Mouse (Mus musculus) cerebellum, adult 2 months (tissue): ENCODE results near the gene Gnat2. TPM values are rescaled to one million over a fixed set of nuclear protein-coding genes. Genes with fewer than 3 reads are reported as not detected.

ENCODE experiments used
- DNase-seq, 2 experiments: peaks; one replicate each; pipeline ENCODE4 v3.0.0; 2021
- H3K27ac ChIP-seq: fragments of 200-500 bp; 2 replicates; pipeline ENCODE4 v1.5.1; 2012; ENCODE audit warnings: low read length, control low read depth, inconsistent platforms; ENCODE audit not compliant: insufficient read depth
- H3K27me3 ChIP-seq: fragments of 200-500 bp; 2 replicates; pipeline ENCODE4 v1.6.1; 2012; ENCODE audit warnings: inconsistent platforms, mild to moderate bottlenecking, low read length, moderate library complexity; ENCODE audit not compliant: control insufficient read depth, insufficient read depth
- H3K4me1 ChIP-seq: fragments of 200-500 bp; 2 replicates; pipeline ENCODE4 v1.6.1; 2011; ENCODE audit warnings: low read length; ENCODE audit not compliant: control insufficient read depth, insufficient read depth
- H3K4me3 ChIP-seq: fragments of 200-500 bp; replicated peaks from 2 replicates; pipeline ENCODE3; 2011; ENCODE audit warnings: mild to moderate bottlenecking, low read depth, low read length, control low read depth; ENCODE audit not compliant: insufficient read depth
- CTCF ChIP-seq: fragments of 200-500 bp; IDR thresholded peaks from 2 replicates; pipeline ENCODE4 v1.5.1; 2011; ENCODE audit warnings: low read depth, mild to moderate bottlenecking, control low read depth, low read length, moderate library complexity, borderline replicate concordance; ENCODE audit not compliant: insufficient read depth
- POLR2A ChIP-seq: fragments of 200-500 bp; IDR thresholded peaks from 2 replicates; pipeline ENCODE4 v1.6.1; 2011; ENCODE audit warnings: low read length, control low read depth, borderline replicate concordance; ENCODE audit not compliant: insufficient read depth
- WGBS: fragments of 180-500 bp; shearing (Covaris S2); methylation state at CpG from one replicate; pipeline ENCODE4 v1.1.7; 2018; 5-methylcytosine and 5-hydroxymethylcytosine counted together
- polyA plus RNA-seq: library from polyadenylated mRNA; depleted of rRNA; stranded (reverse); fragments of >200 nt; gene quantifications from 2 replicates; pipeline ENCODE4 v1.2.3, GENCODE M21; 2012

Gene Gnat2
- polyA plus RNA-seq, 1 experiment: 0.47 TPM

DNA sequence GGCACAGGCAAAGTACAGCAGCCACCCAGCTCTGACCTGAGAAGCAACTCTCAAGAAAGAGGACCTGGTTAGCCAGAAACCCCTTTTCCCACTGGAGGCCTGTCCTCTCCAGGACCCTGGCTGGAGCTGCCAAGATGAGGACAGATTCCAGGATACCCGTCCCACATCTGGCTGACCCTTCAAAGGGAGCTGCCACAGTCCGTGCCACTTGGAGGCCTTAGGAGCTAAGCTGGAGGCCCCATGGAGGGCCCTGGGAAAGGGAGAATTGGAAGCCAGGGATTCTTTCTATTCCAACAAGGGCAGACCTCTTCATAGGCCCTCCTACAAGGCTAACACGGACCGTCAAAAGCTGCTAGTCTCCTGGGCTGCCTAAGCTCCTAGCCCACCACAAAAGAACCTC, 10.9 kb upstream of the Gnat2 start:
- H3K27me3 ChIP-seq: no peaks in the 10 kb centered on the region
- H3K27ac ChIP-seq: no peak overlapping the region
- 32% methylated on average over 4 of the region's 4 CpGs for WGBS
- no peak for TF ChIP-seq CTCF
- no peak for TF ChIP-seq POLR2A
- peaks cover 27% of the 10 kb centered on the region for H3K4me1 ChIP-seq
- no peak for DNase-seq
- no peak overlapping the region for H3K4me3 ChIP-seq

- TF ChIP-seq POLR2A (no peak), CTCF (no peak)
- Histone ChIP-seq H3K27me3 (no peaks in the 10 kb centered on the region), H3K4me3 (no peak overlapping the region), H3K27ac (no peak overlapping the region), H3K4me1 (peaks cover 26% of the 10 kb centered on the region)
- WGBS: 48% methylated on average over 1 of the region's 1 CpGs
- DNase-seq: no peak
Observed at GRCm38 (mm10) chr3:108082251-108082875, 10.2 kb upstream of the Gnat2 start.

- no peak for DNase-seq
- H3K27ac ChIP-seq: no peak overlapping the region
- no peak overlapping the region for H3K4me3 ChIP-seq
- H3K27me3 ChIP-seq: no peaks in the 10 kb centered on the region
- peaks cover 25% of the 10 kb centered on the region for H3K4me1 ChIP-seq
- TF ChIP-seq POLR2A: no peak
- TF ChIP-seq CTCF: no peak
- 63% methylated on average over 2 of the region's 2 CpGs for WGBS
Observed at GRCm38 (mm10) chr3:108083161-108083560, 9.4 kb upstream of the Gnat2 start.

- WGBS: 35% methylated on average over 4 of the region's 4 CpGs
- Histone ChIP-seq H3K27me3 (no peaks in the 10 kb centered on the region), H3K27ac (0 out of 2 replicates have a peak overlapping the region, but pooled peaks have one; percentile 17), H3K4me3 (peak overlapping the region; percentile 47), H3K4me1 (peaks cover 25% of the 10 kb centered on the region)
- peak; percentile 53 to 66 for DNase-seq
- TF ChIP-seq CTCF (no peak), POLR2A (no peak)
Observed at GRCm38 (mm10) chr3:108083904-108084407, 8.6 kb upstream of the Gnat2 start.

DNA sequence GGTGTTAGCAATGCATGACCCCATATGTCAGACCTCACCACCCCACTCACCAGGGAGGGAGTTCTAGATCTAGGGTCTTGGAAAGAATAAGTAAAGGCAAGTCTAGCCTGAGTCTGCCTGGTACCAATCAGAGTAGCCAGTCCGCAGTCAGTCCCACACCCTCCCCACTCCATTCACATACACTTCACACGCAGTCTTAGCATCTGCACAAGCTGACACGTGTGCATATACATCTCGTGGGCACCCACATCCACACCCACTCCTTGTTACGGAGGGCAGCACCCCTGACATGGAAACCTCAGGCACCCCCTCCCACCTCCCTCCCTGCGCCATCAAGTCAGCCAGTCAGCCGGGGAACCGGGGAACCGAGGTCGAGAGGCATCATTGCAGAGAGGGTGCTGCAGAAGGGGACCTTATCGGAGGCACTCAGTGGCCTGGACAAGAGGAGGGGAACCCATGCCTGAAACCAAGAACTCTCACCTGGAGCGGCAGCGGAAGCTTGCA, 7.8 kb upstream of the Gnat2 start:
- Histone ChIP-seq H3K27me3 (no peaks in the 10 kb centered on the region), H3K4me1 (peaks cover 25% of the 10 kb centered on the region), H3K27ac (peak overlapping the region; percentile 97), H3K4me3 (peak overlapping the region; percentile 95)
- TF ChIP-seq CTCF (no peak), POLR2A (no peak)
- no peak for DNase-seq
- WGBS: 1% methylated on average over 13 of the region's 13 CpGs

DNA sequence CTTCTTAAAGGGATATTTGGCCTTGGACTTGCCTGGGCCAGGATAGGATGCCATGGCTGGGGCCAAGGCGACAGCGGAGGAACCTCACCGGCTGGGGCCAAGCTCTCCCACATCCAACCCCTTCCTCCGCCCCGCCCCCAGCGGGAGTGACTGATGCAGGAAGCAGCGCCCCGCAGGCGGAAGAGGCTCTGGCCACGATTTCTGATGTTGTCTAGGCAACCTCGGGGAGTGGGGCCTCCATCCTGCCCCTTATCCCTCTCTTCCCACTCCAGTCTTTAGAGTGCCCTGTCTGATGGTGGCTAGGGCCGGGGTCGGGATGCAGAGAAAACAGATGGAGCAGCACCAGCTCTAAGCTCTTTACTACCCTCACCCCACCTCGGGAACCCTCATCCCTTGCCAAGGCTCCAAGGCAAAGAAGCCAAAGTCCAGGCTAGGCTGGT, 7.3 kb upstream of the Gnat2 start:
- peak; percentile 96 for DNase-seq
- Histone ChIP-seq H3K27ac (peak overlapping the region; percentile 97), H3K27me3 (no peaks in the 10 kb centered on the region), H3K4me3 (peak overlapping the region; percentile 95), H3K4me1 (peaks cover 25% of the 10 kb centered on the region)
- TF ChIP-seq POLR2A: peak; percentile 55; the same call in 1 of the 2 replicates
- TF ChIP-seq CTCF: no peak
- under 1% methylated on average over 14 of the region's 14 CpGs for WGBS

- under 1% methylated on average over 31 of the region's 31 CpGs for whole genome bisulfite sequencing
Observed at GRCm38 (mm10) chr3:108085721-108086469, 6.7 kb upstream of the Gnat2 start.

GRCm38 (mm10) chr3:108086470-108086979, 6.1 kb upstream of the Gnat2 start, which contains the start of gene Ampd2:
Gene Ampd2 (minus strand): TSS chr3:108086651.
- TF ChIP-seq POLR2A (no peak), CTCF (no peak)
- Histone ChIP-seq H3K4me3 (peak within 1 kb of the TSS; percentile 95), H3K27me3 (no peaks in the 10 kb centered on the region), H3K4me1 (peaks cover 25% of the 10 kb centered on the region), H3K27ac (peak within 1 kb of the TSS; percentile 97)
- peak; percentile 61 to 72 for DNase-seq
- WGBS: 2% methylated on average over 29 of the region's 29 CpGs

More at GRCm38 (mm10) chr3:108085721-108086469, 6.7 kb upstream of the Gnat2 start:
- DNase-seq: peak; percentile 87 to 89
- H3K4me1 ChIP-seq: peaks cover 25% of the 10 kb centered on the region
- H3K27me3 ChIP-seq: no peaks in the 10 kb centered on the region
- TF ChIP-seq CTCF: no peak
- peak; percentile 35; the same call in 1 of the 2 replicates for TF ChIP-seq POLR2A
- H3K4me3 ChIP-seq: peak overlapping the region; percentile 95
- peak overlapping the region; percentile 97 for H3K27ac ChIP-seq
